ENCODE assay signal across 18 mouse cellular contexts in the genomic region with DNA sequence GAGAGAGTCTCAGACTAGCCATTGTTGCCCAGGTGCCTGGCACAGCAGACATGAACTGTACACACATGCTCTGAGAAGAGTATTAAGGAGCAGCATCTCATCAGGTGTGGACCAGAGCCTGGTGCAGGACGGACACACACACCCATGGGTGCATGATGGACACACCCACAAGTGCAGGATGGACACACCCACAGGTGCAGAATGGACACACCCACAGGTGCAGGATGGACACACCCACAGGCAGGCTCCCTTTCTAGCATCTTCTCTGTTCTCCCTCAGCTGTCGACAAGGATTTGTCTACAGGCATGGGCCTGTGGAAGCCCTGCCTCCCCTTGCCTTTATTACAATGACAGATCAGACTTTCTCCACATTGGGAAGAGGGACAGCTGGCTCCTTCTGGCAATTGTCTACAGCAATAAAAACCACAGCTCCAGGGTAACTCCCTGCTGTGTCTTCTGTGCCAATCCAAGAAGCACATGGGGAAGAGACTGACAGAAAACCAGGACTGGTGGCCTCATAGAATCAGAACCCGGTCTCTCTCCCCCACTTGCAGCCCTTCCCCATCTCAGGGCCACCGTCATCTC.
A peak's percentile ranks its signal among the peaks of the same experiment; 100 is the strongest.
DNase-seq lines count a peak whose midpoint lies in the region; ATAC-seq and TF ChIP-seq lines count a peak whose summit lies in the region.
"Had no signal": no experiment of that assay in that cellular context is flagged by ENCODE, and none has a peak within 500 bp of the region (broad histone marks: within the 10 kb centered on the region; RNA-seq: fewer than 3 reads in every experiment).

No protein-coding gene starts in this region.

- 83% methylated on average over 4 of the region's 4 CpGs for WGBS in forebrain, embryonic 15.5 days
- WGBS in forebrain, embryonic 13.5 days: 84% methylated on average over 4 of the region's 4 CpGs
- WGBS in kidney, embryonic 14.5 days: 79% methylated on average over 4 of the region's 4 CpGs
- WGBS in stomach, postnatal 0 days: 57% methylated on average over 4 of the region's 4 CpGs

- no peaks in the 10 kb centered on the region for H3K27me3 ChIP-seq in forebrain, embryonic 15.5 days
- no peaks in the 10 kb centered on the region for H3K27me3 ChIP-seq in forebrain, embryonic 13.5 days
- H3K27me3 ChIP-seq in kidney, embryonic 14.5 days (ENCODE audit: control insufficient read depth, insufficient read depth, low read length): no peaks in the 10 kb centered on the region
- no peaks in the 10 kb centered on the region for H3K27me3 ChIP-seq in stomach, postnatal 0 days (ENCODE audit: control insufficient read depth, insufficient read depth, low read length)
- H3K27me3 ChIP-seq: hindbrain, embryonic 13.5 days; intestine, embryonic 15.5 days had no signal

- no peak overlapping the region for H3K9ac ChIP-seq in forebrain, embryonic 15.5 days (replicated peaks)
- H3K9ac ChIP-seq in forebrain, embryonic 13.5 days: no peak overlapping the region
- no peak overlapping the region for H3K9ac ChIP-seq in kidney, embryonic 14.5 days (ENCODE audit: low read depth, low read length)
- H3K9ac ChIP-seq in stomach, postnatal 0 days (ENCODE audit: low read length): no peak overlapping the region
- H3K9ac ChIP-seq: hindbrain, embryonic 13.5 days; intestine, embryonic 15.5 days; liver, embryonic 14.5 days had no signal

- no peaks in the 10 kb centered on the region for H3K9me3 ChIP-seq in forebrain, embryonic 15.5 days
- H3K9me3 ChIP-seq in forebrain, embryonic 13.5 days (replicated peaks): no peaks in the 10 kb centered on the region
- no peaks in the 10 kb centered on the region for H3K9me3 ChIP-seq in kidney, embryonic 14.5 days (ENCODE audit: control insufficient read depth, low read length)
- no peaks in the 10 kb centered on the region for H3K9me3 ChIP-seq in stomach, postnatal 0 days (ENCODE audit: control insufficient read depth, low read length)
- H3K9me3 ChIP-seq: hindbrain, embryonic 13.5 days; intestine, embryonic 15.5 days had no signal

- 0 out of 2 replicates have a peak, but pooled peaks have one; percentile 29 for ATAC-seq in forebrain, embryonic 15.5 days (replicated peaks)
- ATAC-seq in forebrain, embryonic 13.5 days: no peak
- ATAC-seq in kidney, embryonic 14.5 days (ENCODE audit: low FRiP score, low TSS enrichment): no peak
- peak; percentile 67 for ATAC-seq in stomach, postnatal 0 days (ENCODE audit: low FRiP score, low TSS enrichment)
- ATAC-seq: forebrain, embryonic 16.5 days; intestine, embryonic 15.5 days; midbrain, embryonic 16.5 days had no signal

- H3K36me3 ChIP-seq in forebrain, embryonic 15.5 days: no peaks in the 10 kb centered on the region
- H3K36me3 ChIP-seq in forebrain, embryonic 13.5 days (ENCODE audit: poor library complexity, severe bottlenecking): no peaks in the 10 kb centered on the region; the same call in 1 of the 2 replicates
- no peaks in the 10 kb centered on the region; the same call in 1 of the 2 replicates for H3K36me3 ChIP-seq in kidney, embryonic 14.5 days (ENCODE audit: control insufficient read depth, insufficient read depth, low read length)
- no peaks in the 10 kb centered on the region for H3K36me3 ChIP-seq in stomach, postnatal 0 days (ENCODE audit: control insufficient read depth, insufficient read depth, low read length)

- no peak for TF ChIP-seq CTCF in stomach, postnatal 0 days (IDR thresholded peaks at IDR 0.05; ENCODE audit: low read depth)

- H3K4me3 ChIP-seq in forebrain, embryonic 15.5 days: no peak overlapping the region
- H3K4me3 ChIP-seq in forebrain, embryonic 13.5 days: no peak overlapping the region
- no peak overlapping the region for H3K4me3 ChIP-seq in kidney, embryonic 14.5 days (ENCODE audit: low read length)
- H3K4me3 ChIP-seq in stomach, postnatal 0 days (ENCODE audit: low read depth, low read length): no peak overlapping the region
- H3K4me3 ChIP-seq: erythroblast, embryonic 14.5 days; hindbrain, embryonic 13.5 days; intestine, embryonic 15.5 days had no signal

- H3K4me1 ChIP-seq in forebrain, embryonic 15.5 days: peaks cover 6% of the 10 kb centered on the region; the same call in 1 of the 2 replicates
- H3K4me1 ChIP-seq in forebrain, embryonic 13.5 days: peaks cover 21% of the 10 kb centered on the region
- 0 out of 2 replicates have a peak, but pooled peaks cover 3% of the 10 kb centered on the region for H3K4me1 ChIP-seq in kidney, embryonic 14.5 days (ENCODE audit: control insufficient read depth, insufficient read depth, low read length)
- no peaks in the 10 kb centered on the region for H3K4me1 ChIP-seq in stomach, postnatal 0 days (replicated peaks; ENCODE audit: control insufficient read depth, insufficient read depth)
- H3K4me1 ChIP-seq: intestine, embryonic 15.5 days had no signal

- H3K4me2 ChIP-seq in forebrain, embryonic 15.5 days (replicated peaks): no peak overlapping the region
- no peak overlapping the region for H3K4me2 ChIP-seq in forebrain, embryonic 13.5 days
- H3K4me2 ChIP-seq in kidney, embryonic 14.5 days (replicated peaks; ENCODE audit: low read depth, low read length): no peak overlapping the region
- H3K4me2 ChIP-seq in stomach, postnatal 0 days (replicated peaks; ENCODE audit: low read depth): no peak overlapping the region
- H3K4me2 ChIP-seq: heart, embryonic 11.5 days; hindbrain, embryonic 13.5 days; intestine, embryonic 15.5 days had no signal

- peak; percentile 49 for DNase-seq in kidney, postnatal 10 days
- peak; percentile 8 for DNase-seq in lung, postnatal 36 days
- DNase-seq in lung, postnatal 4 days: no peak
- peak; percentile 36 for DNase-seq in stomach, postnatal 0 days (ENCODE audit: low spot score)
- DNase-seq: adrenal gland, adult 2 months; gastrocnemius, postnatal 25 days; kidney, postnatal 14 days; right cerebral cortex, adult 18-20 months had no signal

- no peak overlapping the region for H3K27ac ChIP-seq in forebrain, embryonic 15.5 days (replicated peaks)
- no peak overlapping the region for H3K27ac ChIP-seq in forebrain, embryonic 13.5 days
- H3K27ac ChIP-seq in kidney, embryonic 14.5 days (ENCODE audit: low read depth, low read length): no peak overlapping the region
- H3K27ac ChIP-seq in stomach, postnatal 0 days (replicated peaks): no peak overlapping the region
- H3K27ac ChIP-seq: hindbrain, embryonic 13.5 days; intestine, embryonic 15.5 days; liver, embryonic 14.5 days had no signal

- TF ChIP-seq EP300 in stomach, postnatal 0 days (optimal IDR thresholded peaks at IDR 0.05): no peak

Comparison
In these comparisons a context has a peak if more than half of its experiments do, and no peak if none do; other contexts are left out.
1. ATAC-seq: peak in forebrain, embryonic 15.5 days (single experiment) and stomach, postnatal 0 days (single experiment); none in forebrain, embryonic 13.5 days (single experiment) and kidney, embryonic 14.5 days (single experiment).
2. DNase-seq: peak in kidney, postnatal 10 days (single experiment), lung, postnatal 36 days (single experiment) and stomach, postnatal 0 days (single experiment); none in lung, postnatal 4 days (0 of 2).